Mouse (Mus musculus): ENCODE measurements around the gene Padi6.

Padi6 gene

DNA sequence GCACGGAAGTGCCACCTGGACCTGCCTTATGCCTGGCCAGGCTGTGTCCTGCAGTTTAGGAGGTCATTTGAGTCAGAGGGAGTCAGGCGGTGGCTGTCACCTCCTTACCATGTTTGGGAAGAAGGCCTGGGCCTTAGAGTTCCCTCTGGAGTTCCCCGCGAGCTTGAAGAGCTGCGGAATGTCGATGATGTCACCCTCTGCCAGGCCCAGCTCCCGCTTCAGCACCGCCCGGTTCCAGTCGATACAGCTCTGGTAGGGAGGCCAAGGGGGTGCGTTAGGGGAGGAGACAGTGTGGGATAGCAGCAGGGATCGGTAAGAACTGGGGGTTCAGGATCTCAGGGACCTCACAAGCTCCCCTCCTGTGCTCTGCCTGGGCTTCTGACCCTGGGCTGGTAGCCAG, 5.5 kb upstream of the Padi6 start:
- no peak for DNase-seq

GRCm38 (mm10) chr4:140744654-140745053, 2.2 kb upstream of the Padi6 start:
- DNase-seq: peak; percentile 65

DNA sequence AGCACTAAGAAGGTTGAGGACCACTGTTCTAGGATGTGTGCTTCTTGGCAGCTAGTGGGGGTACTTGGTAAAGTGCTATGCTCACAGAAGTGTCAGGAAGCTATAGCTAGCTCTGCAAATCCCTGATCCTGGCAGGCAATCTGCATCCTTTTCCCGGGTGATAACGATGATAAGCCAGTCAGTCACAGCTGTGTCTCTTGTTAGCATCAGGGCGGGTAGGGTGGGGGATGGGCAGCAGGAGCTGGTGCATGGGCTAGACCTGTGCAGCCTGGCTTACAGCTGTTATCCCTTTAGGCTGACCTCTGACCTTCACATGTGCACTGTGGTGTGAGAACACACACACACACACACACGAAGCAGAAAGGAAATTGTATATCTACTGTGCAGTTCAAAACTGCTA, 643 bp upstream of the Padi6 start:
- DNase-seq: no peak

GRCm38 (mm10) chr4:140741401-140741800, 1.0 kb downstream of the Padi6 start:
- DNase-seq: no peak

- no peak for DNase-seq
Measured at GRCm38 (mm10) chr4:140740655-140741054, 1.8 kb downstream of the Padi6 start.

- no peak for DNase-seq
Measured at GRCm38 (mm10) chr4:140732871-140733270, 9.6 kb downstream of the Padi6 start.

- no peak for DNase-seq
Measured at GRCm38 (mm10) chr4:140731654-140732053, 10.8 kb downstream of the Padi6 start.

DNA sequence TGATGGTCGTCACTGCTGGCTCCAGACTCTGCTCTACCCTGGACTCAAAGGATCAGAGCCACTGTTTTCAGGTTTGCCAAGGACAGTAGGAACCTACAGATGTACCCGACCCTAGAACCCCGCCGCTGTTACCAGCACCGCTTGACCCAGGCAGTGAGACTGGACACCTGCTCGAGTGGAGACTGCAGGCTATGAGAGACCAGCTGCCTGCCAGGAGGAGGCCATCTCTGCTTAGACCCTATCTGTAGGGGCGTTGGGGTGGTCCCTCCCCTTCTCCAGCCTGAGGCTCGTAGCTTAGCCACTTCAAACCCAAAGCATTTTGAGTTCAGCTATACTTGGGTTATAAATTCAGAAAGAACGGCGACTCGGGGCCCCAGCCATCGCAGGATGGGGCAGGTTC, 15.5 kb downstream of the Padi6 start:
- DNase-seq: no peak

GRCm38 (mm10) chr4:140724739-140725138, 17.7 kb downstream of the Padi6 start:
- DNase-seq: no peak

GRCm38 (mm10) chr4:140723801-140724200, 18.6 kb downstream of the Padi6 start:
- DNase-seq: no peak

GRCm38 (mm10) chr4:140723192-140723591, 19.3 kb downstream of the Padi6 start:
- no peak for DNase-seq

DNA sequence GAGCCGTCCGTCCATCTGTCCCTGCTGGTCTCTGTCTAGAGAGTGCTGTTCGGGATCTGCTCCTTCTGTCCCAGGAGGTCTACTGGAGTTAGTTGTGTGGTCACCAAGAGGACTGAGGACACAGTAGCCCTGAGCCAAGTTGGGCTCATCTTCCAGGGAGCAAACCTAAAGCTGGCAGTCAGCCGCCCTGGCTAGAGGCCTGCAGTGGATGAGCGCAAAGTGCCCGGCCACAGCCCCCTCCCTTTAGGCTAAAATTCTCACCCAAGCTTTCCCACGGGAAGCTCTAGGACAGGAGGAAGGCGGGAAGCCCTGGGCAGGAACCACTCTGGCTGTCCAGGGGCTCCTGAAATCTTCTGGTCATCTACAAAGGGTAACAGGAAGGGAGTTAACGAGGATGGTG, 19.7 kb downstream of the Padi6 start:
- DNase-seq: no peak

DNA sequence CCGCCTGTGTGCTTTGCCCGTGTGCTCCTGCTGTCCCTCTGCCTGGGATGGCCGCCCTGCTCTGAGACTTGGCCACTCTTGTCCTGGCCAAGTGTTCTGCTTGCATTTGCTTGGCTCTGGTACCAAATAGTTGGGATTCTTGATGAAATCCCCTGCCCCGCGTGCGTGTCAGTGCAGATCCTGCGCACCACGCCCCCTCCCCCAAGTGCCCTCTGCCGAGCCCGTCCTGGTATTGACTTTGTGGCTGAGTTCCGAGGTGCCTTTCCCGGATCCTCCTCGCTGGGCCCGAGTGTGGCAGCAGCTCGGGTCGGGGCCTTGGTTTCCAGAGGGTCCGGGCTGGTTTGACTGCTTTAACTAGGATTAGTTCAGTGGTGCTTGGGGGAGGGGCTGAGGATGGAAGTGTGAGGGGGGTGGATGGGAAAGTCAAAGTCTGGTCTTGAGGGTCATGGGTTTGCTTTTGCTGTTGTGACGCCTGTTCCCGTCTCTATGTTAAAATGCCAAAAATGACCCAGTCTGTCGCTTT, 20.4 kb downstream of the Padi6 start:
- DNase-seq: no peak

- DNase-seq: no peak
Measured at GRCm38 (mm10) chr4:140720091-140720490, 22.4 kb downstream of the Padi6 start.

GRCm38 (mm10) chr4:140718436-140718835, 24.0 kb downstream of the Padi6 start:
- DNase-seq: no peak

DNA sequence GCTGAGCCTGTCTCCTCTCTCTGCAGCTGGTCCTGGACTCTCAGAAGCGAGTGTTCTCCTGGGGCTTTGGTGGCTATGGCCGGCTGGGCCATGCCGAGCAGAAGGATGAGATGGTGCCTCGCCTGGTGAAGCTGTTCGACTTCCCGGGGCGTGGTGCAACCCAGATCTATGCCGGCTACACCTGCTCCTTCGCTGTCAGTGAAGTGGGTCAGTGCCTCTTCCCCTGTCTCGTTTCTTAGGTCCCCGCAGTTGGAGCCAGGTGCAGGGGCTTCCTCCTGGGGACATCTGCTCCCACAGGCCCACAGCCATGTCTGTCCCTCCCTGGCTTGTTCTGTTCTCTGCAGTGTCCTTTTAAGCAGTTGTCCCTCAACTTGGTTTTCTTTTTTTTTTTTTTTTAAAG, 25.4 kb downstream of the Padi6 start:
- DNase-seq: no peak

GRCm38 (mm10) chr4:140714586-140714985, 27.9 kb downstream of the Padi6 start:
- no peak for DNase-seq

GRCm38 (mm10) chr4:140713480-140714365, 28.7 kb downstream of the Padi6 start:
- peak; percentile 98 for DNase-seq

DNA sequence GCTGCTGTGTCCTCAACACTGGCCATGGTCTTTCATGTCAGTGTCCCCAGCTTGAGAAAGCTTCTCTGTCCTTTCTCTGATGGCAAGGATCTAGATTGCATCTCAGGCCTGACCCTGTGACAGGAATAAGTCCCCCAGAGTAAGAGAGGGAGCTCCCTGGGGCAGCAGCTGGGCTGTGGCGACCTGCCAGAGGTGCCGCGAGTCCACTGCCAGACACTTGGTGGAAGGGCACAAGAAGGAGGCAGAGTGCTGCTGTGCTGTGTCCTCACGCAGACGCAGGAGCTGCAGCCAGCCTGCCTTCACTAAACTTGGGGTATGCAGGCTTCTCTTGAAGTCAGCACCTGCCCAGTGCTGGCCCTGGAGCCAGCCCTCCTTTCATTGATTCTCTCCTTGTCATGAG, 31.1 kb downstream of the Padi6 start:
- no peak for DNase-seq

DNA sequence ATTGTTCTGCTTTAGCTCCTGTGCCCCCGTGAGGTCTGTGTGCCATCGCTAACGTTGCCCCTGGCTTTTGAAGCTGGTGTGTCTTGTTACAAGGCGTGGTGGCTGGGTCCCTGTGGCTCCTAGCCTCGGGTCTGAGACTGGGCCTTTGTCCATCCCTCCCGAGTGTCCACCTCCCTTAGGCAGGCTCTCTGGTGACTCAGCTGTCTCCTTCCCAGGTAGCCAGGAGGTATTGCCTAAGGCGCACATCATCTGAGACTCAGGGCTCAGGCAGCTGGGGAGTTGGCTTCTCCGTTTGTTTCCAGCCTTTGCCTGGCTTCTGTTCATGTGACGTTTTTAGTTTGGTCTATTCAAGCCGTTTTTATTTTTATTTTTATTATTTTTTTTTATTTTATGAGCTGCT, 31.7 kb downstream of the Padi6 start:
- DNase-seq: no peak

DNA sequence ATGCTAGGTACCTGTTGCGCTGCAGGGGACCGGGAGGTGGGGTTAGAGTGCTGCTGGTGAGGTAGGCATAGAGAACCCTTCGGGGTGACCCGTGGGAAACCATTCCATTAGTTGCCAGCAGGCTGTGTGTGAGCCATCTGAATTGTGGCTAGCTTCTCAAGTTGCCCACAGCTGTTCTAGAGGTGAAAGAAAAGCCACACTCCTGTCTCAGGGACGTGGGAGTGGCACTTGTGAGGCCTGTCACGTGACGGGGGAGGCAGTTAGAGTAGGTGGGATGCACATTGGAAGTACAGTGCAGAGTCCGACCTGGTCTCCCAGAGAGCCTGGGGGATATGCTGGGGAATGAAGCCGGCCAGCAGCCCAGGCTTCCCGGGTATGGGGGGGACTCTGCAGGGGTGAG, 32.8 kb downstream of the Padi6 start:
- no peak for DNase-seq

DNA sequence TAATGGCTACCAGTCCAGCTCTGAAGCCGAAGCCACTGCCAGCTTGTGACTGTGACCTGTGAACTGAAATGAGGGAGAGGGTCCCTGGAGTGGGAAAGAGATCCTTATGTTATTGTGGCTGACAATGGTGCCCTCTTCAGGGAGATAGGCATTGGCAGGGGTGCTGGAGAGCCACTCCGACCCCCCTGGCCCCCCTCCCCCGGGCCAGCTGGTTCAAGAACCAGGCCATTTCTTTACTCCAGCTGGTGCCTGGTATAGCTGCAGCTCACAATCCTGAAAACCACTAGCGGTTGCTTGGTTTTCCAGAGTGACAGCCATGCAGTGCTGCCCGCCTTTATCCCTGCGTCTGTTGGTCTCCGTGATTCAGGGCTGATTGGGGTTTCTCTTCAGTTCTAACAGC, 33.3 kb downstream of the Padi6 start:
- DNase-seq: no peak

DNA sequence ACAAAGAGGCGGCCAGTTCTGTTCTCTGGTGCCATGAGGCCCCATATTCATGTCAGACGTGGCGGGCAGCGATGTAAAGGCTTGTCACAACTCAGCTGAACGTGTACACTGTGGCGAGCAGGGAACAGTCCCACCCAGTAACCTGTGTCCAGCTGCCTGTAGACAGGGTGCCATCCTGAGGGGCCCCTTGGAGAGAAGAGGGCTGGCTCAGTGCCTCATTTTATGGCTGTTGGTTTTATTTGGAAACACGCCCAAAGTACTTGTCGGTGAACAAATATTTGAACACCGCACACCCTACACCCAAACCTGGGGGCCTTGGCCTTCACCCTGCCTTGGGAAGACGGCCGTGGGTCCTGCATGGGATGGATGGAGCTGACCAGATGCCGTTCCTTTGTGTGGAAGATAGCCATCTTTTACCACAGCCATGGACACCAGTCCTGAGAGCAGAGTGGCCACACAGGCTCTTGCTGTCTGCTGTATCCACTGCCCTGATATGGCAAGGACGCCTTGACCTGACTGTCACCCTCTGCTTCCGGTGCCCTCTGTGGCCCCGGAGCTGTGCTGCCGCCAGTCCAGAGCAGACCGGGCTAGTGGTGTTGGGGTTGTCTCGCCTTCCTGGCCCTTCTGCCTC, 34.0 kb downstream of the Padi6 start:
- DNase-seq: no peak

- DNase-seq: no peak
Measured at GRCm38 (mm10) chr4:140707615-140708014, 34.8 kb downstream of the Padi6 start.

Data from right cerebral cortex, postnatal 14 days (tissue).